In genomic region chr1:83401079-83401478, GRCm38 (mm10) we compare ENCODE assay signal across 28 mouse cellular contexts. TPM values are rescaled to one million over a fixed set of nuclear protein-coding genes. Genes with fewer than 3 reads are reported as not detected.
"Had no signal": no experiment of that assay in that cellular context is flagged by ENCODE, and none has a peak within 500 bp of the region (broad histone marks: within the 10 kb centered on the region; RNA-seq: fewer than 3 reads in every experiment).

No protein-coding gene starts in this region.

- ATAC-seq: forebrain, embryonic 16.5 days; hindbrain, embryonic 16.5 days; inflammation-experienced regulatory T-cells, adult 6 months; intestine, embryonic 15.5 days; intestine, postnatal 0 days had no signal

- H3K9me3 ChIP-seq: heart, embryonic 10.5 days; heart, embryonic 12.5 days; hindbrain, embryonic 10.5 days; hindbrain, embryonic 12.5 days; intestine, embryonic 15.5 days; limb, embryonic 10.5 days; limb, embryonic 12.5 days had no signal

- H3K27me3 ChIP-seq: heart, embryonic 12.5 days; hindbrain, embryonic 12.5 days; intestine, embryonic 15.5 days; limb, embryonic 12.5 days had no signal

- H3K36me3 ChIP-seq: heart, embryonic 10.5 days; heart, embryonic 12.5 days; hindbrain, embryonic 10.5 days; hindbrain, embryonic 12.5 days; intestine, embryonic 15.5 days; limb, embryonic 10.5 days; limb, embryonic 12.5 days had no signal

- DNase-seq: gastrocnemius, adult 2 months; gastrocnemius, postnatal 10 days; gastrocnemius, postnatal 25 days; heart, adult 18-20 months; heart, postnatal 10 days; heart, postnatal 4 days; kidney, adult 18-20 months; kidney, adult 8-10 months; kidney, postnatal 10 days; kidney, postnatal 25 days; kidney, postnatal 4 days; liver had no signal

- H3K4me3 ChIP-seq: gastrocnemius, adult 2 months; heart, embryonic 10.5 days; heart, embryonic 12.5 days; hindbrain, embryonic 10.5 days; hindbrain, embryonic 12.5 days; intestine, embryonic 15.5 days; layer of hippocampus, adult 2 months; left cerebral cortex, adult 2 months; limb, embryonic 10.5 days; limb, embryonic 12.5 days had no signal

- H3K27ac ChIP-seq: gastrocnemius, adult 2 months; heart, embryonic 10.5 days; hindbrain, embryonic 10.5 days; hindbrain, embryonic 12.5 days; hindbrain, embryonic 14.5 days; intestine, embryonic 15.5 days; layer of hippocampus, adult 2 months; left cerebral cortex, adult 2 months; limb, embryonic 10.5 days; limb, embryonic 12.5 days had no signal

- H3K4me2 ChIP-seq: heart, embryonic 12.5 days; hindbrain, embryonic 12.5 days; hindbrain, embryonic 14.5 days; intestine, embryonic 15.5 days; limb, embryonic 12.5 days; liver, embryonic 11.5 days had no signal

- H3K9ac ChIP-seq: heart, embryonic 12.5 days; hindbrain, embryonic 12.5 days; hindbrain, embryonic 14.5 days; intestine, embryonic 15.5 days; limb, embryonic 12.5 days had no signal

- H3K4me1 ChIP-seq: heart, embryonic 10.5 days; hindbrain, embryonic 10.5 days; hindbrain, embryonic 12.5 days; intestine, embryonic 15.5 days; limb, embryonic 10.5 days; limb, embryonic 12.5 days had no signal

RNA-seq across cellular contexts. Expression of gene Sphkap, which starts 6.9 kb away (rescaled TPM):
- total RNA-seq: granulocyte monocyte progenitor cell, adult 5-6 weeks had no signal
